Mouse (Mus musculus) CH12.LX (cell line): ENCODE data around the gene Mlxipl. TPM values are rescaled to one million over a fixed set of nuclear protein-coding genes. Genes with fewer than 3 reads are reported as not detected.
A peak's percentile ranks its signal among the peaks of the same experiment; 100 is the strongest.

Experiments used
- DNase-seq: peaks from one replicate; pipeline ENCODE4 v3.0.0-alpha.2; 2013; ENCODE audit errors: extremely low read depth
- H3K27ac ChIP-seq: 2 replicates; pipeline ENCODE4 v1.5.1; 2012; ENCODE audit warnings: low read depth, mild to moderate bottlenecking, control low read depth, moderate library complexity; ENCODE audit not compliant: insufficient read depth
- H3K27me3 ChIP-seq: replicated peaks from 2 replicates; pipeline ENCODE3; 2012; ENCODE audit warnings: inconsistent platforms
- H3K36me3 ChIP-seq, 2 experiments: replicated peaks in 1 of 2; 2 replicates each; pipeline versions ENCODE3 to v1.6.1; 2012; ENCODE audit warnings: inconsistent platforms in 1 of 2, low read length in 1 of 2, mild to moderate bottlenecking in 1 of 2, mixed read lengths in 1 of 2, moderate library complexity in 1 of 2; ENCODE audit not compliant: control insufficient read depth in 1 of 2, insufficient read depth in 1 of 2
- H3K4me1 ChIP-seq, 2 experiments: 2 replicates each; pipeline ENCODE4 v1.6.1; 2012; ENCODE audit warnings: inconsistent platforms in 1 of 2, moderate library complexity in 1 of 2; ENCODE audit not compliant: insufficient read depth in 2 of 2, control insufficient read depth in 1 of 2
- H3K4me2 ChIP-seq: 2 replicates; pipeline ENCODE4 v1.6.1; 2012; ENCODE audit warnings: low read depth, mild to moderate bottlenecking, control low read depth; ENCODE audit not compliant: poor library complexity, insufficient read depth, severe bottlenecking
- H3K4me3 ChIP-seq, 3 experiments: fragments of 150-350 bp in 1 of 3; sonication (generic) in 1 of 3; replicated peaks in 1 of 3; 2 replicates each; pipeline versions ENCODE3 to v1.5.1; 2011 to 2012; ENCODE audit warnings: low read depth in 2 of 3, low read length in 2 of 3, mild to moderate bottlenecking in 2 of 3, moderate library complexity in 2 of 3, control low read depth in 1 of 3, improper control_type of control experiment in 1 of 3, inconsistent platforms in 1 of 3, mixed read lengths in 1 of 3; ENCODE audit not compliant: poor library complexity in 1 of 3
- H3K79me2 ChIP-seq: replicated peaks from 2 replicates; pipeline ENCODE4 v1.6.1; 2012; ENCODE audit warnings: mild to moderate bottlenecking, moderate library complexity; ENCODE audit not compliant: control insufficient read depth, poor library complexity, insufficient read depth, severe bottlenecking; ENCODE audit errors: extremely low read depth
- H3K9ac ChIP-seq: 2 replicates; pipeline ENCODE4 v1.6.1; 2012; ENCODE audit warnings: low read depth, mild to moderate bottlenecking, control low read depth, moderate library complexity; ENCODE audit not compliant: insufficient read depth
- H3K9me3 ChIP-seq: replicated peaks from 2 replicates; pipeline ENCODE3; 2012; ENCODE audit warnings: low read length, inconsistent platforms, mixed read lengths
- BHLHE40 ChIP-seq: IDR thresholded peaks from 2 replicates; pipeline ENCODE4 v1.6.1; 2011; ENCODE audit warnings: mild to moderate bottlenecking, low read depth, low read length, improper control_type of control experiment
- CHD1 ChIP-seq: IDR thresholded peaks from 2 replicates; pipeline ENCODE4 v1.6.1; 2012; ENCODE audit warnings: low read depth, low read length, improper control_type of control experiment, inconsistent platforms
- CHD2 ChIP-seq: IDR thresholded peaks from 2 replicates; pipeline ENCODE4 v1.6.1; 2011; ENCODE audit warnings: low read length, improper control_type of control experiment
- CTCF ChIP-seq, 2 experiments: IDR thresholded peaks in 1 of 2; conservative IDR thresholded peaks in 1 of 2; 2 replicates each; pipeline ENCODE4 v1.5.1; 2011 to 2012; ENCODE audit warnings: low read depth in 2 of 2, low read length in 2 of 2, improper control_type of control experiment in 1 of 2, inconsistent platforms in 1 of 2, mild to moderate bottlenecking in 1 of 2, moderate library complexity in 1 of 2
- E2F4 ChIP-seq: IDR thresholded peaks from 2 replicates; pipeline ENCODE4 v1.6.1; 2011; ENCODE audit warnings: low read depth, low read length, improper control_type of control experiment; ENCODE audit not compliant: insufficient replicate concordance
- ELF1 ChIP-seq: IDR thresholded peaks from 2 replicates; pipeline ENCODE4 v1.6.1; 2014; ENCODE audit warnings: low read depth, mild to moderate bottlenecking, inconsistent platforms, low read length, improper control_type of control experiment
- EP300 ChIP-seq: IDR thresholded peaks from 2 replicates; pipeline ENCODE4 v1.6.1; 2011; ENCODE audit warnings: low read length, improper control_type of control experiment
- ETS1 ChIP-seq: conservative IDR thresholded peaks from 2 replicates; pipeline ENCODE4 v1.6.1; 2012; ENCODE audit warnings: low read depth, mild to moderate bottlenecking, inconsistent platforms, low read length, improper control_type of control experiment, moderate library complexity
- GABPA ChIP-seq: IDR thresholded peaks from 2 replicates; pipeline ENCODE4 v1.6.1; 2012; ENCODE audit warnings: low read depth, low read length, improper control_type of control experiment, inconsistent platforms; ENCODE audit not compliant: insufficient replicate concordance
- HCFC1 ChIP-seq: IDR thresholded peaks from 2 replicates; pipeline ENCODE4 v1.6.1; 2012; ENCODE audit warnings: low read depth, mild to moderate bottlenecking, inconsistent platforms, low read length, improper control_type of control experiment
- IRF4 ChIP-seq: IDR thresholded peaks from 2 replicates; pipeline ENCODE4 v1.6.1; 2014; ENCODE audit warnings: low read depth, mild to moderate bottlenecking, inconsistent platforms, low read length, improper control_type of control experiment
- JUN ChIP-seq: IDR thresholded peaks from 2 replicates; pipeline ENCODE4 v1.6.1; 2011; ENCODE audit warnings: low read depth, mild to moderate bottlenecking, low read length, improper control_type of control experiment, moderate library complexity; ENCODE audit not compliant: insufficient read depth
- JUND ChIP-seq: conservative IDR thresholded peaks from 2 replicates; pipeline ENCODE4 v1.6.1; 2011; ENCODE audit warnings: low read depth, low read length, improper control_type of control experiment
- KAT2A ChIP-seq: IDR thresholded peaks from 2 replicates; pipeline ENCODE4 v1.6.1; 2012; ENCODE audit warnings: low read length, improper control_type of control experiment, inconsistent platforms; ENCODE audit not compliant: insufficient replicate concordance
- MAFK ChIP-seq: IDR thresholded peaks from 2 replicates; pipeline ENCODE4 v1.6.1; 2011; ENCODE audit warnings: low read length, improper control_type of control experiment; ENCODE audit not compliant: insufficient replicate concordance
- MAX ChIP-seq: IDR thresholded peaks from 2 replicates; pipeline ENCODE4 v1.6.1; 2011; ENCODE audit warnings: low read length, improper control_type of control experiment
- MAZ ChIP-seq: IDR thresholded peaks from 2 replicates; pipeline ENCODE4 v1.6.1; 2012; ENCODE audit warnings: low read depth, mild to moderate bottlenecking, inconsistent platforms, low read length, improper control_type of control experiment, moderate library complexity
- MEF2A ChIP-seq: IDR thresholded peaks from 2 replicates; pipeline ENCODE4 v1.6.1; 2014; ENCODE audit warnings: low read depth, mild to moderate bottlenecking, inconsistent platforms, low read length, improper control_type of control experiment, borderline replicate concordance
- MXI1 ChIP-seq: IDR thresholded peaks from 2 replicates; pipeline ENCODE4 v1.6.1; 2011; ENCODE audit warnings: mild to moderate bottlenecking, low read depth, low read length, improper control_type of control experiment
- MYC ChIP-seq: IDR thresholded peaks from 2 replicates; pipeline ENCODE4 v1.6.1; 2011; ENCODE audit warnings: low read depth, mild to moderate bottlenecking, improper control_type of control experiment, low read length
- NELFE ChIP-seq: IDR thresholded peaks from 2 replicates; pipeline ENCODE4 v1.6.1; 2011; ENCODE audit warnings: low read depth, low read length, improper control_type of control experiment
- NRF1 ChIP-seq: IDR thresholded peaks from 2 replicates; pipeline ENCODE4 v1.6.1; 2014; ENCODE audit warnings: low read depth, mild to moderate bottlenecking, inconsistent platforms, low read length, improper control_type of control experiment, moderate library complexity
- PAX5 ChIP-seq: IDR thresholded peaks from 2 replicates; pipeline ENCODE4 v1.6.1; 2012; ENCODE audit warnings: low read length, inconsistent platforms, mixed read lengths
- POLR2A ChIP-seq: IDR thresholded peaks from 2 replicates; pipeline ENCODE4 v1.6.1; 2011; ENCODE audit warnings: low read depth, mild to moderate bottlenecking, improper control_type of control experiment, low read length
- POLR2AphosphoS2 ChIP-seq: IDR thresholded peaks from 2 replicates; pipeline ENCODE4 v1.6.1; 2011; ENCODE audit warnings: low read depth, low read length, improper control_type of control experiment
- RAD21 ChIP-seq: IDR thresholded peaks from 2 replicates; pipeline ENCODE4 v1.6.1; 2011; ENCODE audit warnings: low read depth, mild to moderate bottlenecking, low read length, improper control_type of control experiment, moderate library complexity
- RCOR1 ChIP-seq: conservative IDR thresholded peaks from 2 replicates; pipeline ENCODE4 v1.6.1; 2012; ENCODE audit warnings: low read depth, mild to moderate bottlenecking, inconsistent platforms, low read length, improper control_type of control experiment
- SIN3A ChIP-seq: IDR thresholded peaks from 2 replicates; pipeline ENCODE4 v1.6.1; 2012; ENCODE audit warnings: low read length, improper control_type of control experiment, inconsistent platforms
- SMC3 ChIP-seq: IDR thresholded peaks from 2 replicates; pipeline ENCODE4 v1.6.1; 2011; ENCODE audit warnings: low read depth, low read length, improper control_type of control experiment
- TBP ChIP-seq: conservative IDR thresholded peaks from 2 replicates; pipeline ENCODE4 v1.6.1; 2011; ENCODE audit warnings: low read depth, low read length, improper control_type of control experiment
- TCF12 ChIP-seq: IDR thresholded peaks from 2 replicates; pipeline ENCODE4 v1.6.1; 2014; ENCODE audit warnings: low read depth, mild to moderate bottlenecking, inconsistent platforms, low read length, improper control_type of control experiment
- UBTF ChIP-seq: IDR thresholded peaks from 2 replicates; pipeline ENCODE4 v1.6.1; 2012; ENCODE audit warnings: low read depth, mild to moderate bottlenecking, inconsistent platforms, low read length, improper control_type of control experiment, moderate library complexity
- USF1 ChIP-seq: IDR thresholded peaks from 2 replicates; pipeline ENCODE4 v1.6.1; 2014; ENCODE audit warnings: low read depth, mild to moderate bottlenecking, inconsistent platforms, low read length, improper control_type of control experiment
- USF2 ChIP-seq: conservative IDR thresholded peaks from 2 replicates; pipeline ENCODE4 v1.6.1; 2011; ENCODE audit warnings: low read depth, low read length, improper control_type of control experiment
- ZC3H11A ChIP-seq: IDR thresholded peaks from 2 replicates; pipeline ENCODE4 v1.6.1; 2012; ENCODE audit warnings: low read depth, mild to moderate bottlenecking, inconsistent platforms, low read length, improper control_type of control experiment
- ZKSCAN1 ChIP-seq: IDR thresholded peaks from 2 replicates; pipeline ENCODE4 v1.6.1; 2012; ENCODE audit warnings: low read depth, inconsistent platforms, low read length, improper control_type of control experiment, borderline replicate concordance
- ZMIZ1 ChIP-seq: IDR thresholded peaks from 2 replicates; pipeline ENCODE4 v1.6.1; 2012; ENCODE audit warnings: low read depth, mild to moderate bottlenecking, inconsistent platforms, low read length, improper control_type of control experiment
- ZNF384 ChIP-seq: IDR thresholded peaks from 2 replicates; pipeline ENCODE4 v1.6.1; 2012; ENCODE audit warnings: low read depth, low read length, improper control_type of control experiment, inconsistent platforms
- dilution Hi-C: fragments of 300-500 bp; cut with MboI; formaldehyde crosslinking; loops from 2 replicates; pipeline ENCODE4 v1.14.3; 2020; ENCODE audit warnings: low sequenced_read_pairs; ENCODE audit not compliant: extremely low pct_unique_long_range_greater_than_20kb, extremely low pct_ligation_motif_present
- in situ Hi-C: fragments of 300-500 bp; cut with MboI; formaldehyde crosslinking; loops from 3 replicates; pipeline ENCODE4 v1.14.3; 2019; ENCODE audit warnings: low sequenced_read_pairs, low pct_ligation_motif_present, low pct_unique_long_range_greater_than_20kb, mixed read lengths
- polyA plus RNA-seq: library from polyadenylated mRNA; unstranded; fragments of >175 nt; gene quantifications from 2 replicates; pipeline ENCODE4 v1.2.1, GENCODE M21; 2012; ENCODE audit warnings: low read depth; ENCODE audit not compliant: insufficient read length
- total RNA-seq, 2 experiments: library from RNA; depleted of rRNA; stranded (reverse); fragments of 300-350 nt in 1 of 2; fragments of >200 nt in 1 of 2; gene quantifications; 2 replicates each; pipeline ENCODE4 v1.2.3; 2012 to 2014

Mlxipl gene
- total and polyA plus RNA-seq, 3 experiments = not detected

GRCm38 (mm10) chr5:135149053-135149819 is 59.5 kb downstream of the Mlxipl start, which contains the start of gene Tbl2:
Gene Tbl2, plus strand, starts transcription at chr5:135149657.
- dilution Hi-C loops = no loop called here
- Histone ChIP-seq H3K4me3 (peak within 1 kb of the TSS; percentile 80 to 95 (median 91)), H3K4me2 (peak within 1 kb of the TSS; percentile 72), H3K79me2 (peaks cover 11% of the 10 kb centered on the region), H3K27me3 (peaks cover 2% of the 10 kb centered on the region), H3K9ac (peak within 1 kb of the TSS; percentile 70), H3K36me3 (peaks cover 12 to 24% of the 10 kb centered on the region in 2 experiments), H3K9me3 (no peaks in the 10 kb centered on the region), H3K27ac (peak within 1 kb of the TSS; percentile 87), H3K4me1 (peaks cover 0 to 16% of the 10 kb centered on the region in 2 experiments; a peak in 2 of 4 replicates)
- peak; percentile 100 for DNase-seq
- in situ Hi-C loops = no loop called here
- no peak for TF ChIP-seq TBP
- TF ChIP-seq JUN = no peak
- peak; percentile 97 for TF ChIP-seq MXI1
- TF ChIP-seq MEF2A = no peak
- no peak for TF ChIP-seq CTCF (conservative IDR thresholded peaks at IDR 0.05 in 1 of 2, IDR thresholded peaks at IDR 0.05 in 1 of 2; ENCODE audit: low read depth in 2 of 2, low read length in 2 of 2)
- no peak for TF ChIP-seq RAD21
- peak; percentile 81 for TF ChIP-seq USF2
- TF ChIP-seq ZNF384 = no peak
- peak; percentile 86 for TF ChIP-seq USF1
- TF ChIP-seq PAX5 = no peak
- TF ChIP-seq EP300 = no peak
- TF ChIP-seq ZC3H11A = no peak
- TF ChIP-seq HCFC1 = peak; percentile 53
- TF ChIP-seq BHLHE40 = peak; percentile 100
- TF ChIP-seq CHD1 = no peak
- TF ChIP-seq ETS1 = peak; percentile 52
- TF ChIP-seq MAFK = no peak
- TF ChIP-seq JUND = no peak
- no peak for TF ChIP-seq GABPA
- TF ChIP-seq KAT2A = no peak
- TF ChIP-seq ZKSCAN1 = no peak
- no peak for TF ChIP-seq NRF1
- peak; percentile 88 for TF ChIP-seq ZMIZ1
- 0 out of 2 replicates have a peak, but pooled peaks have one; percentile 19 for TF ChIP-seq RCOR1
- TF ChIP-seq TCF12 = peak; percentile 76
- TF ChIP-seq POLR2A = peak; percentile 91
- no peak for TF ChIP-seq POLR2AphosphoS2
- no peak; the same call in 1 of the 2 replicates for TF ChIP-seq MYC
- no peak for TF ChIP-seq CHD2
- no peak; the same call in 1 of the 2 replicates for TF ChIP-seq IRF4
- TF ChIP-seq MAX = peak; percentile 85
- peak; percentile 32; the same call in 1 of the 2 replicates for TF ChIP-seq UBTF
- no peak for TF ChIP-seq MAZ
- TF ChIP-seq SIN3A = peak; percentile 89
- TF ChIP-seq SMC3 = no peak
- TF ChIP-seq ELF1 = peak; percentile 72
- TF ChIP-seq E2F4 = no peak
- TF ChIP-seq NELFE = peak; percentile 82
